Mouse (Mus musculus) megakaryocyte-erythroid progenitor cell, adult 5-6 weeks (primary cell): Measurements from ENCODE around the gene Tspo. TPM values are rescaled to one million over a fixed set of nuclear protein-coding genes. Genes with fewer than 3 reads are reported as not detected.

Experiments
- ATAC-seq: replicated peaks from 2 replicates; pipeline ENCODE4 v1.8.0; 2016; ENCODE audit warnings: mild to moderate bottlenecking, inconsistent platforms; ENCODE audit not compliant: severe bottlenecking, poor library complexity, low FRiP score, low TSS enrichment
- total RNA-seq, 2 experiments: library from RNA; stranded (forward) in 1 of 2; stranded (reverse) in 1 of 2; fragments of 200-1000, 215-1000 nt in 1 of 2; fragments of >200 nt in 1 of 2; fragmentation: Nextera tagmentation in 1 of 2; gene quantifications; 2 replicates each; pipeline ENCODE4 v1.2.3; 2014 to 2017

Tspo gene
- total RNA-seq, 2 experiments from 2014 or later = 35.7 to 109 TPM

- no peak for ATAC-seq
Measured at GRCm38 (mm10) chr15:83538855-83539254, 24.5 kb upstream of the Tspo start.

GRCm38 (mm10) chr15:83539905-83540304 lies 23.5 kb upstream of the Tspo start:
- 0 out of 2 replicates have a peak, but pooled peaks have one; percentile 23 for ATAC-seq

- ATAC-seq = no peak
Measured at GRCm38 (mm10) chr15:83541647-83542287, 21.6 kb upstream of the Tspo start.

GRCm38 (mm10) chr15:83546029-83546428 lies 17.4 kb upstream of the Tspo start:
- no peak for ATAC-seq

GRCm38 (mm10) chr15:83547144-83547543 lies 16.2 kb upstream of the Tspo start:
- no peak for ATAC-seq

GRCm38 (mm10) chr15:83550137-83550536 lies 13.3 kb upstream of the Tspo start:
- no peak for ATAC-seq

- ATAC-seq = no peak
Measured at GRCm38 (mm10) chr15:83553831-83554230, 9.6 kb upstream of the Tspo start.

GRCm38 (mm10) chr15:83555161-83555974 lies 8.0 kb upstream of the Tspo start:
- ATAC-seq = peak; percentile 83

- no peak for ATAC-seq
Measured at GRCm38 (mm10) chr15:83560941-83561477, 2.4 kb upstream of the Tspo start.

GRCm38 (mm10) chr15:83562626-83563270 lies 644 bp upstream of the Tspo start:
- peak; percentile 68 for ATAC-seq

- no peak for ATAC-seq
Measured at GRCm38 (mm10) chr15:83563857-83564651, 662 bp downstream of the Tspo start.

- ATAC-seq = peak; percentile 27; the same call in 1 of the 2 replicates
Measured at GRCm38 (mm10) chr15:83565434-83565833, 2.0 kb downstream of the Tspo start.

- ATAC-seq = no peak
Measured at GRCm38 (mm10) chr15:83566006-83566405, 2.6 kb downstream of the Tspo start.

GRCm38 (mm10) chr15:83567728-83568127 lies 4.3 kb downstream of the Tspo start:
- peak; percentile 31 for ATAC-seq

- no peak for ATAC-seq
Measured at GRCm38 (mm10) chr15:83568544-83568943, 5.2 kb downstream of the Tspo start.

- 0 out of 2 replicates have a peak, but pooled peaks have one; percentile 18 for ATAC-seq
Measured at GRCm38 (mm10) chr15:83569682-83570081, 6.3 kb downstream of the Tspo start.

- ATAC-seq = no peak; the same call in 1 of the 2 replicates
Measured at GRCm38 (mm10) chr15:83570641-83571040, 7.2 kb downstream of the Tspo start.

- no peak for ATAC-seq
Measured at GRCm38 (mm10) chr15:83571636-83572035, 8.2 kb downstream of the Tspo start.

- ATAC-seq = no peak
Measured at GRCm38 (mm10) chr15:83572132-83572531, 8.7 kb downstream of the Tspo start.
